Mouse (Mus musculus): ENCODE data around the gene Usp48. TPM values are rescaled to one million over a fixed set of nuclear protein-coding genes. Genes with fewer than 3 reads are reported as not detected.

Gene Usp48
- total and polyA plus RNA-seq, 3 experiments: 28.5 to 77.8 (median 36.6) TPM

DNA sequence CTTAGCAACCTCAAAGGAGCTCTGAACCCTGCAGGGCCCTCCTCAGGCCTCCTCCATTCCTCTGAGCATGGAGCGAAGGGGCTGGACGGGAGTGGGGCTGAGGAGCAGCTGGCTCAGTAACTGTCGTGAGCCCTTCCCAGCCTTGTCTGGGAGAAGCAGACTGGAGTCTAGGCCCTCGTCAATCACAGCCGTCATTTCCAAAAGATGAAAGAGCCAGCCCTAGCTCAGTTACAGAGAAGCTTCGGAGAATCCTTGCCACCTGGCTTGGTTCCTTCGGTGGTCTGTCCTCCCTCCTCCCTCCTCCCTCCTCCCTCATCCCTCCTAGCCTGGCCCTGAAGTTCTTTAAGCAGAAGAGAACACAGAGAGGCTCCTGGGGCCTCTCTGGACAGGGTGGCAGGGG, 87.2 kb downstream of the Usp48 start:
- H3K27me3 ChIP-seq (replicated peaks): peaks cover 89% of the 10 kb centered on the region
- no peak overlapping the region for H3K9ac ChIP-seq (ENCODE audit: insufficient read depth, low read depth)
- no peaks in the 10 kb centered on the region for H3K36me3 ChIP-seq (replicated peaks in 1 of 2; ENCODE audit: control insufficient read depth in 1 of 2, insufficient read depth in 1 of 2, low read length in 1 of 2)
- no peak for DNase-seq (ENCODE audit: extremely low read depth)
- no peaks in the 10 kb centered on the region for H3K79me2 ChIP-seq (replicated peaks; ENCODE audit: control insufficient read depth, extremely low read depth, insufficient read depth, poor library complexity, severe bottlenecking)
- H3K27ac ChIP-seq (ENCODE audit: insufficient read depth, low read depth): no peak overlapping the region
- H3K4me1 ChIP-seq (ENCODE audit: control insufficient read depth in 1 of 2, insufficient read depth in 2 of 2): peaks cover 0 to 6% of the 10 kb centered on the region in 2 experiments; a peak in 2 of 4 replicates
- in situ Hi-C loops (cut with MboI; ENCODE audit: low pct_ligation_motif_present, low pct_unique_long_range_greater_than_20kb, low sequenced_read_pairs): loop anchor here (5.0 kb wide), 1 partner anchor 37 kb away; no protein-coding TSS in a partner anchor
- no peak for TF ChIP-seq HCFC1 (IDR thresholded peaks at IDR 0.05; ENCODE audit: low read depth, low read length)
- no peak for TF ChIP-seq USF1 (IDR thresholded peaks at IDR 0.05; ENCODE audit: low read depth, low read length)
- no peak for TF ChIP-seq EP300 (IDR thresholded peaks at IDR 0.05; ENCODE audit: low read length)
- no peak for TF ChIP-seq ZMIZ1 (IDR thresholded peaks at IDR 0.05; ENCODE audit: low read depth, low read length)
- no peak for TF ChIP-seq SMC3 (IDR thresholded peaks at IDR 0.05; ENCODE audit: low read depth, low read length)
- TF ChIP-seq SIN3A (IDR thresholded peaks at IDR 0.05; ENCODE audit: low read length): no peak
- TF ChIP-seq ETS1 (conservative IDR thresholded peaks at IDR 0.05; ENCODE audit: low read depth, low read length): no peak
- no peak overlapping the region for H3K4me3 ChIP-seq (replicated peaks in 1 of 3; ENCODE audit: low read depth in 2 of 3, low read length in 2 of 3, poor library complexity in 1 of 3)
- H3K9me3 ChIP-seq (replicated peaks; ENCODE audit: low read length): no peaks in the 10 kb centered on the region
- dilution Hi-C loops (cut with MboI; ENCODE audit: extremely low pct_ligation_motif_present, extremely low pct_unique_long_range_greater_than_20kb, low sequenced_read_pairs): no loop called here
- H3K4me2 ChIP-seq (ENCODE audit: insufficient read depth, low read depth, poor library complexity, severe bottlenecking): no peak overlapping the region

DNA sequence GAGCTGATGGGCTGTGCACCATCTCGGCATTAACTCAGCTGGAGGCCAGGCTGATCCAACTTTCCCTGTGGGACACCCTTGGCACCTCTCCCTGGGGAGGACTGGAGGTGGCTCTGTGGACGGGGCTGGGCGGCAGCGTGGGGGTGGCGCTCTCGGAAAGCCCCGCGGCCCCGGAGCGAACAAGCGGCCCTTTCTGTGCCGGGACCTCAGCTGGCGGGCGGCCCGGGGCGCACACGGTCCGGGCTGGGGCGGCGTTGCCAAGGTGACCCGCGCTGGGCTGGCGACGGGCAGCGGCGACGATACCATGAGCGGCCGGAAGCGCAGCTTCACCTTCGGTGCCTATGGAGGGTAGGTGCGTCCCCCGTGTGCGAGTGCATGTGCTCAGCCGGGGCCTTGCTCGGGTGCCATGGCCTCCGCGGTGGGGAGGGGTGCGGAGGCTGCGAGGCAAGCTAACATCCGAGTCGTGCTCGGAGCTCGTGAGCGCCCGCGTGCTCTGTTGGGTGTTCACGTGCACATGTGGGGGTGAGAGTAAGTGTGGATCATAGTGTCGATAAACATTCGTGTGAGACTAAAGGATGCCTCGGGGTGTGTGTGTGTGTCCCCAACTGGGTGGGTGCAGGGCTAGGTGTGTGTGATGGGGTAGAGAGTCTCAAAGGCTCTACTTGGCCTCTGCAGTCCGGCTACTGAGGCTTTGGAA, 88.0 kb downstream of the Usp48 start:
- Histone ChIP-seq H3K27me3 (replicated peaks) (peaks cover 93% of the 10 kb centered on the region), H3K9ac (ENCODE audit: insufficient read depth, low read depth) (no peak overlapping the region)
- dilution Hi-C loops (cut with MboI; ENCODE audit: extremely low pct_ligation_motif_present, extremely low pct_unique_long_range_greater_than_20kb, low sequenced_read_pairs): no loop called here

DNA sequence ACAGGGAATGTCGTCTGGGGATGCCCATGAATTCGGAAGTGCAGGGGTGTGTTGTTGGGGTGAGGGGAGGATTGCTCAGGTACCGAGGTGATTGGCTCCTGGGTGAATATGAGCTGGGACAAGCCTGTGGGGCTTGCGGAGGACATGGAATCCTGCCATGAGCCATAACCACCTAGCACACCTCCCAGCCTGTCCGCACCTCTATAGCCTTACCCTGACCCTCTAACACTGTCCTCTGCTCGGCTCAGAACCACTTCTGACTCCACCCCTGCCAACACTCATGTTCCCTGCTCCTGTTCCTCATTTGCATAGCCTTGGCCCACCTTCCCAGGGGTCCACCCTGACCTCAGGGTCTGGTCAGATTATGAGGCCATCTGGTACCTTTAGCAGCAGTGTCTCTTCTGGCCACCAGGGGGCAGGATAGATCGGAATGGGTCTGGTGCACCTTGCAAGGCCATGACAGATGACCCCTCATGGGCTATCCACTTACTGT, 89.5 kb downstream of the Usp48 start:
- Histone ChIP-seq H3K36me3 (replicated peaks in 1 of 2; ENCODE audit: control insufficient read depth in 1 of 2, insufficient read depth in 1 of 2, low read length in 1 of 2) (no peaks in the 10 kb centered on the region), H3K4me2 (ENCODE audit: insufficient read depth, low read depth, poor library complexity, severe bottlenecking) (no peak overlapping the region), H3K9me3 (replicated peaks; ENCODE audit: low read length) (no peaks in the 10 kb centered on the region), H3K4me1 (ENCODE audit: control insufficient read depth in 1 of 2, insufficient read depth in 2 of 2) (peaks cover 0 to 6% of the 10 kb centered on the region in 2 experiments; a peak in 2 of 4 replicates), H3K79me2 (replicated peaks; ENCODE audit: control insufficient read depth, extremely low read depth, insufficient read depth, poor library complexity, severe bottlenecking) (no peaks in the 10 kb centered on the region), H3K4me3 (replicated peaks in 1 of 3; ENCODE audit: low read depth in 2 of 3, low read length in 2 of 3, poor library complexity in 1 of 3) (no peak overlapping the region), H3K27ac (ENCODE audit: insufficient read depth, low read depth) (no peak overlapping the region), H3K9ac (ENCODE audit: insufficient read depth, low read depth) (no peak overlapping the region), H3K27me3 (replicated peaks) (peaks cover 92% of the 10 kb centered on the region)
- peak; percentile 22 for DNase-seq (ENCODE audit: extremely low read depth)
- dilution Hi-C loops (cut with MboI; ENCODE audit: extremely low pct_ligation_motif_present, extremely low pct_unique_long_range_greater_than_20kb, low sequenced_read_pairs): no loop called here
- in situ Hi-C loops (cut with MboI; ENCODE audit: low pct_ligation_motif_present, low pct_unique_long_range_greater_than_20kb, low sequenced_read_pairs): loop anchor here (5.0 kb wide), 1 partner anchor 34 kb away; no protein-coding TSS in a partner anchor
- TF ChIP-seq EP300 (IDR thresholded peaks at IDR 0.05; ENCODE audit: low read length) (no peak), JUN (IDR thresholded peaks at IDR 0.05; ENCODE audit: insufficient read depth, low read depth, low read length) (no peak), RAD21 (IDR thresholded peaks at IDR 0.05; ENCODE audit: low read depth, low read length) (peak; percentile 59), CTCF (conservative IDR thresholded peaks at IDR 0.05 in 1 of 2, IDR thresholded peaks at IDR 0.05 in 1 of 2; ENCODE audit: low read depth in 2 of 2, low read length in 2 of 2) (peak; percentile 84 to 88), MEF2A (IDR thresholded peaks at IDR 0.05; ENCODE audit: borderline replicate concordance, low read depth, low read length) (no peak), NRF1 (IDR thresholded peaks at IDR 0.05; ENCODE audit: low read depth, low read length) (no peak), GABPA (IDR thresholded peaks at IDR 0.05; ENCODE audit: insufficient replicate concordance, low read depth, low read length) (no peak), E2F4 (IDR thresholded peaks at IDR 0.05; ENCODE audit: insufficient replicate concordance, low read depth, low read length) (no peak), ELF1 (IDR thresholded peaks at IDR 0.05; ENCODE audit: low read depth, low read length) (no peak), BHLHE40 (IDR thresholded peaks at IDR 0.05; ENCODE audit: low read depth, low read length) (no peak), POLR2AphosphoS2 (IDR thresholded peaks at IDR 0.05; ENCODE audit: low read depth, low read length) (no peak), CHD2 (IDR thresholded peaks at IDR 0.05; ENCODE audit: low read length) (no peak), USF1 (IDR thresholded peaks at IDR 0.05; ENCODE audit: low read depth, low read length) (no peak), ZNF384 (IDR thresholded peaks at IDR 0.05; ENCODE audit: low read depth, low read length) (no peak), MYC (IDR thresholded peaks at IDR 0.05; ENCODE audit: low read depth, low read length) (no peak), ZKSCAN1 (IDR thresholded peaks at IDR 0.05; ENCODE audit: borderline replicate concordance, low read depth, low read length) (no peak), RCOR1 (conservative IDR thresholded peaks at IDR 0.05; ENCODE audit: low read depth, low read length) (no peak), SMC3 (IDR thresholded peaks at IDR 0.05; ENCODE audit: low read depth, low read length) (peak; percentile 86)

More for the DNA sequence above, 88.0 kb downstream of the Usp48 start:
- H3K27ac ChIP-seq (ENCODE audit: insufficient read depth, low read depth): no peak overlapping the region
- peaks cover 0 to 6% of the 10 kb centered on the region in 2 experiments; a peak in 2 of 4 replicates for H3K4me1 ChIP-seq (ENCODE audit: control insufficient read depth in 1 of 2, insufficient read depth in 2 of 2)
- H3K4me2 ChIP-seq (ENCODE audit: insufficient read depth, low read depth, poor library complexity, severe bottlenecking): no peak overlapping the region
- H3K36me3 ChIP-seq (replicated peaks in 1 of 2; ENCODE audit: control insufficient read depth in 1 of 2, insufficient read depth in 1 of 2, low read length in 1 of 2): no peaks in the 10 kb centered on the region
- TF ChIP-seq MEF2A (IDR thresholded peaks at IDR 0.05; ENCODE audit: borderline replicate concordance, low read depth, low read length): no peak
- 0 out of 2 replicates have a peak, but pooled peaks have one; percentile 39 for TF ChIP-seq UBTF (IDR thresholded peaks at IDR 0.05; ENCODE audit: low read depth, low read length)
- no peaks in the 10 kb centered on the region for H3K9me3 ChIP-seq (replicated peaks; ENCODE audit: low read length)
- no peaks in the 10 kb centered on the region for H3K79me2 ChIP-seq (replicated peaks; ENCODE audit: control insufficient read depth, extremely low read depth, insufficient read depth, poor library complexity, severe bottlenecking)
- in situ Hi-C loops (cut with MboI; ENCODE audit: low pct_ligation_motif_present, low pct_unique_long_range_greater_than_20kb, low sequenced_read_pairs): loop anchor here (5.0 kb wide), 1 partner anchor 36 kb away; no protein-coding TSS in a partner anchor
- H3K4me3 ChIP-seq (replicated peaks in 1 of 3; ENCODE audit: low read depth in 2 of 3, low read length in 2 of 3, poor library complexity in 1 of 3): no peak overlapping the region
- DNase-seq (ENCODE audit: extremely low read depth): no peak
